Mouse (Mus musculus) limb, embryonic 12.5 days (tissue): ENCODE results near the gene Tapt1. TPM values are rescaled to one million over a fixed set of nuclear protein-coding genes. Genes with fewer than 3 reads are reported as not detected.
"Not testable (repeated sequence)": the region's sequence is repeated elsewhere in the genome, so short reads cannot be mapped to it uniquely, and the experiment has no call there.

Experiments used
- ATAC-seq: fragments of 200-750 bp; cut with Nextera tagmentation; 2 replicates; pipeline ENCODE4 v1.8.0; 2017; ENCODE audit warnings: low read depth, moderate TSS enrichment; ENCODE audit not compliant: insufficient number of reproducible peaks, insufficient read depth, low FRiP score, low TSS enrichment
- H3K27ac ChIP-seq: fragments of 300-500 bp; sonication (generic); 2 replicates; pipeline ENCODE4 v1.5.1; 2016; ENCODE audit warnings: mild to moderate bottlenecking, moderate library complexity
- H3K27me3 ChIP-seq: fragments of 300-500 bp; sonication (generic); 2 replicates; pipeline ENCODE4 v1.6.1; 2016; ENCODE audit warnings: mild to moderate bottlenecking, moderate library complexity
- H3K36me3 ChIP-seq: fragments of 300-500 bp; sonication (generic); 2 replicates; pipeline ENCODE4 v1.6.1; 2016; ENCODE audit warnings: mild to moderate bottlenecking, moderate library complexity
- H3K4me1 ChIP-seq: fragments of 300-500 bp; sonication (generic); replicated peaks from 2 replicates; pipeline ENCODE4 v1.6.1; 2016
- H3K4me2 ChIP-seq: fragments of 300-500 bp; sonication (generic); 2 replicates; pipeline ENCODE4 v1.6.1; 2016; ENCODE audit warnings: mild to moderate bottlenecking, moderate library complexity
- H3K4me3 ChIP-seq: fragments of 300-500 bp; sonication (generic); replicated peaks from 2 replicates; pipeline ENCODE4 v1.5.1; 2016; ENCODE audit warnings: mild to moderate bottlenecking
- H3K9ac ChIP-seq: fragments of 300-500 bp; sonication (generic); replicated peaks from 2 replicates; pipeline ENCODE4 v1.6.1; 2016; ENCODE audit warnings: mild to moderate bottlenecking, moderate library complexity
- H3K9me3 ChIP-seq: fragments of 300-500 bp; sonication (generic); 2 replicates; pipeline ENCODE4 v1.6.1; 2016; ENCODE audit warnings: mild to moderate bottlenecking, moderate library complexity
- WGBS: fragments of 180-500 bp; shearing (Covaris S2); methylation state at CpG from one replicate; pipeline ENCODE4 v1.1.7; 2016; 5-methylcytosine and 5-hydroxymethylcytosine counted together
- polyA plus RNA-seq: library from polyadenylated mRNA; unstranded; fragments of >200 nt; fragmentation: Nextera tagmentation; extraction: Ambion mirVana; gene quantifications from 2 replicates; pipeline ENCODE4 v1.2.1, GENCODE M21; 2016

The Tapt1 gene
- polyA plus RNA-seq, 1 experiment from 2014 or later, result 43.5 TPM

- no peak for ATAC-seq
- Histone ChIP-seq H3K36me3 (no peaks in the 10 kb centered on the region), H3K9me3 (no peaks in the 10 kb centered on the region), H3K27ac (no peak overlapping the region), H3K9ac (no peak overlapping the region), H3K4me3 (no peak overlapping the region), H3K4me1 (no peaks in the 10 kb centered on the region), H3K4me2 (no peak overlapping the region), H3K27me3 (no peaks in the 10 kb centered on the region)
- 77% methylated on average over 2 of the region's 2 CpGs for WGBS
Measured at GRCm38 (mm10) chr5:44159231-44159630, 67.2 kb downstream of the Tapt1 start.

GRCm38 (mm10) chr5:44158458-44158857 lies 68.0 kb downstream of the Tapt1 start:
- Histone ChIP-seq H3K36me3 (no peaks in the 10 kb centered on the region), H3K4me1 (no peaks in the 10 kb centered on the region), H3K9ac (no peak overlapping the region), H3K4me3 (no peak overlapping the region), H3K27ac (no peak overlapping the region), H3K9me3 (0 out of 2 replicates have a peak, but pooled peaks cover 3% of the 10 kb centered on the region), H3K27me3 (0 out of 2 replicates have a peak, but pooled peaks cover 2% of the 10 kb centered on the region), H3K4me2 (no peak overlapping the region)
- no peak for ATAC-seq
- WGBS, result 83% methylated on average over 3 of the region's 3 CpGs

GRCm38 (mm10) chr5:44157760-44158159 lies 68.7 kb downstream of the Tapt1 start:
- H3K36me3 ChIP-seq, result no peaks in the 10 kb centered on the region
- no peak overlapping the region for H3K4me2 ChIP-seq
- 0 out of 2 replicates have a peak, but pooled peaks cover 2% of the 10 kb centered on the region for H3K27me3 ChIP-seq
- WGBS, result 74% methylated on average over 6 of the region's 6 CpGs
- no peak overlapping the region for H3K27ac ChIP-seq
- ATAC-seq, result no peak
- no peaks in the 10 kb centered on the region for H3K4me1 ChIP-seq
- H3K9me3 ChIP-seq, result 0 out of 2 replicates have a peak, but pooled peaks cover 3% of the 10 kb centered on the region
- H3K4me3 ChIP-seq, result no peak overlapping the region
- H3K9ac ChIP-seq, result no peak overlapping the region

GRCm38 (mm10) chr5:44153050-44153449 lies 73.4 kb downstream of the Tapt1 start:
- ATAC-seq, result no peak
- WGBS, result 66% methylated on average over 1 of the region's 1 CpGs

GRCm38 (mm10) chr5:44151327-44152051 lies 74.9 kb downstream of the Tapt1 start:
- Histone ChIP-seq H3K4me1 (peaks cover 8% of the 10 kb centered on the region; the same call in 1 of the 2 replicates), H3K4me2 (no peak overlapping the region), H3K9me3 (peaks cover 12% of the 10 kb centered on the region; the same call in 1 of the 2 replicates), H3K4me3 (no peak overlapping the region), H3K27ac (no peak overlapping the region), H3K36me3 (no peaks in the 10 kb centered on the region), H3K27me3 (0 out of 2 replicates have a peak, but pooled peaks cover 2% of the 10 kb centered on the region), H3K9ac (no peak overlapping the region)
- no peak for ATAC-seq
- WGBS, result 82% methylated on average over 4 of the region's 4 CpGs

More at GRCm38 (mm10) chr5:44153050-44153449, 73.4 kb downstream of the Tapt1 start:
- Histone ChIP-seq H3K27ac (no peak overlapping the region), H3K9ac (no peak overlapping the region), H3K27me3 (0 out of 2 replicates have a peak, but pooled peaks cover 2% of the 10 kb centered on the region), H3K4me1 (no peaks in the 10 kb centered on the region), H3K9me3 (peaks cover 12% of the 10 kb centered on the region; the same call in 1 of the 2 replicates), H3K4me2 (no peak overlapping the region), H3K4me3 (no peak overlapping the region), H3K36me3 (no peaks in the 10 kb centered on the region)

- ATAC-seq, result no peak
- Histone ChIP-seq H3K36me3 (no peaks in the 10 kb centered on the region), H3K9ac (no peak overlapping the region), H3K27ac (no peak overlapping the region), H3K4me3 (no peak overlapping the region), H3K4me1 (peaks cover 8% of the 10 kb centered on the region; the same call in 1 of the 2 replicates), H3K4me2 (no peak overlapping the region), H3K27me3 (no peaks in the 10 kb centered on the region), H3K9me3 (peaks cover 8% of the 10 kb centered on the region; the same call in 1 of the 2 replicates)
- WGBS, result 84% methylated on average over 3 of the region's 3 CpGs
Measured at GRCm38 (mm10) chr5:44147732-44148131, 78.7 kb downstream of the Tapt1 start.

- Histone ChIP-seq H3K4me1 (peaks cover 8% of the 10 kb centered on the region; the same call in 1 of the 2 replicates), H3K36me3 (no peaks in the 10 kb centered on the region), H3K4me2 (no peak overlapping the region), H3K9ac (no peak overlapping the region), H3K4me3 (no peak overlapping the region), H3K27ac (no peak overlapping the region), H3K9me3 (peaks cover 8% of the 10 kb centered on the region; the same call in 1 of the 2 replicates), H3K27me3 (no peaks in the 10 kb centered on the region)
- WGBS, result 83% methylated on average over 6 of the region's 6 CpGs
- ATAC-seq, result no peak
Measured at GRCm38 (mm10) chr5:44146437-44147332, 79.7 kb downstream of the Tapt1 start.

GRCm38 (mm10) chr5:44143467-44144235 lies 82.8 kb downstream of the Tapt1 start:
- Histone ChIP-seq H3K27me3 (no peaks in the 10 kb centered on the region), H3K9me3 (no peaks in the 10 kb centered on the region), H3K27ac (no peak overlapping the region), H3K9ac (no peak overlapping the region), H3K4me1 (peaks cover 8% of the 10 kb centered on the region; the same call in 1 of the 2 replicates), H3K36me3 (no peaks in the 10 kb centered on the region), H3K4me3 (no peak overlapping the region), H3K4me2 (no peak overlapping the region)
- 43% methylated on average over 8 of the region's 8 CpGs for WGBS
- no peak for ATAC-seq

GRCm38 (mm10) chr5:44127487-44127886 lies 98.9 kb downstream of the Tapt1 start:
- WGBS, result 75% methylated on average over 4 of the region's 4 CpGs
- no peaks in the 10 kb centered on the region for H3K9me3 ChIP-seq

GRCm38 (mm10) chr5:44126574-44126973 lies 99.9 kb downstream of the Tapt1 start:
- not testable (repeated sequence) for H3K27ac ChIP-seq, H3K36me3 ChIP-seq, H3K9me3 ChIP-seq, H3K4me2 ChIP-seq, ATAC-seq, H3K4me3 ChIP-seq, H3K4me1 ChIP-seq, H3K9ac ChIP-seq, H3K27me3 ChIP-seq
- WGBS, result 91% methylated on average over 8 of the region's 8 CpGs

More at GRCm38 (mm10) chr5:44127487-44127886, 98.9 kb downstream of the Tapt1 start:
- H3K36me3 ChIP-seq, result no peaks in the 10 kb centered on the region
- H3K27ac ChIP-seq, result no peak overlapping the region
- no peak overlapping the region for H3K4me3 ChIP-seq
- no peak for ATAC-seq
- no peak overlapping the region for H3K4me2 ChIP-seq
- no peaks in the 10 kb centered on the region; the same call in 1 of the 2 replicates for H3K4me1 ChIP-seq
- no peaks in the 10 kb centered on the region for H3K27me3 ChIP-seq
- no peak overlapping the region for H3K9ac ChIP-seq
